Mouse (Mus musculus): ENCODE measurements around the gene Dynlt1b.
"Not testable (repeated sequence)": the region's sequence is repeated elsewhere in the genome, so short reads cannot be mapped to it uniquely, and the experiment has no call there.

Gene Dynlt1b

GRCm38 (mm10) chr17:6422805-6423204 lies 7.1 kb upstream of the Dynlt1b start:
- not testable (repeated sequence) for DNase-seq (ENCODE audit: low spot score)

GRCm38 (mm10) chr17:6424294-6424980 lies 5.5 kb upstream of the Dynlt1b start:
- not testable (repeated sequence) for DNase-seq (ENCODE audit: low spot score)

GRCm38 (mm10) chr17:6425325-6425724 lies 4.6 kb upstream of the Dynlt1b start:
- DNase-seq (ENCODE audit: low spot score): not testable (repeated sequence)

GRCm38 (mm10) chr17:6426869-6427268 lies 3.0 kb upstream of the Dynlt1b start:
- not testable (repeated sequence) for DNase-seq (ENCODE audit: low spot score)

GRCm38 (mm10) chr17:6428926-6429325 lies 986 bp upstream of the Dynlt1b start:
- DNase-seq (ENCODE audit: low spot score): not testable (repeated sequence)

GRCm38 (mm10) chr17:6430410-6431001 lies 594 bp downstream of the Dynlt1b start:
- not testable (repeated sequence) for DNase-seq (ENCODE audit: low spot score)

GRCm38 (mm10) chr17:6432456-6432855 lies 2.5 kb downstream of the Dynlt1b start:
- not testable (repeated sequence) for DNase-seq (ENCODE audit: low spot score)

- not testable (repeated sequence) for DNase-seq (ENCODE audit: low spot score)
Observed at GRCm38 (mm10) chr17:6433691-6434090, 3.8 kb downstream of the Dynlt1b start.

GRCm38 (mm10) chr17:6438080-6438479 lies 8.2 kb downstream of the Dynlt1b start:
- not testable (repeated sequence) for DNase-seq (ENCODE audit: low spot score)

GRCm38 (mm10) chr17:6439913-6440312 lies 10.0 kb downstream of the Dynlt1b start:
- not testable (repeated sequence) for DNase-seq (ENCODE audit: low spot score)

GRCm38 (mm10) chr17:6440493-6441077 lies 10.7 kb downstream of the Dynlt1b start:
- not testable (repeated sequence) for DNase-seq (ENCODE audit: low spot score)

- not testable (repeated sequence) for DNase-seq (ENCODE audit: low spot score)
Observed at GRCm38 (mm10) chr17:6441254-6441653, 11.3 kb downstream of the Dynlt1b start.

- not testable (repeated sequence) for DNase-seq (ENCODE audit: low spot score)
Observed at GRCm38 (mm10) chr17:6442513-6442912, 12.6 kb downstream of the Dynlt1b start.

- DNase-seq (ENCODE audit: low spot score): not testable (repeated sequence)
Observed at GRCm38 (mm10) chr17:6445794-6446587, 16.1 kb downstream of the Dynlt1b start.

- not testable (repeated sequence) for DNase-seq (ENCODE audit: low spot score)
Observed at GRCm38 (mm10) chr17:6448293-6448692, 18.4 kb downstream of the Dynlt1b start.

- DNase-seq (ENCODE audit: low spot score): not testable (repeated sequence)
Observed at GRCm38 (mm10) chr17:6449166-6449565, 19.3 kb downstream of the Dynlt1b start.

GRCm38 (mm10) chr17:6451205-6451604 lies 21.3 kb downstream of the Dynlt1b start:
- not testable (repeated sequence) for DNase-seq (ENCODE audit: low spot score)

GRCm38 (mm10) chr17:6452689-6453088 lies 22.8 kb downstream of the Dynlt1b start:
- DNase-seq (ENCODE audit: low spot score): peak; percentile 72

- DNase-seq (ENCODE audit: low spot score): not testable (repeated sequence)
Observed at GRCm38 (mm10) chr17:6454703-6455102, 24.8 kb downstream of the Dynlt1b start.

- DNase-seq (ENCODE audit: low spot score): not testable (repeated sequence)
Observed at GRCm38 (mm10) chr17:6455883-6456282, 26.0 kb downstream of the Dynlt1b start.

- not testable (repeated sequence) for DNase-seq (ENCODE audit: low spot score)
Observed at GRCm38 (mm10) chr17:6456614-6457402, 26.9 kb downstream of the Dynlt1b start.

All from layer of hippocampus, adult 11-12 months (tissue).